Mouse (Mus musculus) embryo, embryonic 11 days (tissue): ENCODE measurements at regions not wholly inside any gene's neighbourhood (a gene's known extent, or its start where the extent isn't known, plus 50 kb on each side); places are given as distances from the start of the nearest gene placed in this dataset.
"Not testable (repeated sequence)": the region's sequence is repeated elsewhere in the genome, so short reads cannot be mapped to it uniquely, and the experiment has no call there.

Source experiments
- DNase-seq: peaks from one replicate; pipeline ENCODE4 v3.0.0-alpha.2; 2015

DNA sequence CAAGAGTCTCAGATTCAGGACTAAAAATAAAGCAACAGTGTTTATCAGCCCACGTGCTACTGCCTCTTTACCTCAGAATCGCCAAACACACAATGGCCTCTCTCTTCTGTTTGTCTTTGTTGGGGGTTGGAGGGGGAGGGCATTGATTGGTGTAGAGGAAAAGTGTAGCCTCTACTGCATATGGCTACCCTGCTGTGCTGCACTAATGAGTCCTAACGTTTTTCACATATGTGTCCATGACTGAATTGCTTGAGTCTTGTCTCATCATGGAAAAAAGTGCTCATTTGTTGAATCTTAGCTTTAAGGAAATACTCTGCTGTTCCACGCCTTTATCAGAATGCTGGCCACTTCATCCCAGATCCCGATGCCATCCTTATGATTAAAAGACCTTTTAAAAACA lies 459.7 kb upstream of the N6amt1 start:
- no peak for DNase-seq

DNA sequence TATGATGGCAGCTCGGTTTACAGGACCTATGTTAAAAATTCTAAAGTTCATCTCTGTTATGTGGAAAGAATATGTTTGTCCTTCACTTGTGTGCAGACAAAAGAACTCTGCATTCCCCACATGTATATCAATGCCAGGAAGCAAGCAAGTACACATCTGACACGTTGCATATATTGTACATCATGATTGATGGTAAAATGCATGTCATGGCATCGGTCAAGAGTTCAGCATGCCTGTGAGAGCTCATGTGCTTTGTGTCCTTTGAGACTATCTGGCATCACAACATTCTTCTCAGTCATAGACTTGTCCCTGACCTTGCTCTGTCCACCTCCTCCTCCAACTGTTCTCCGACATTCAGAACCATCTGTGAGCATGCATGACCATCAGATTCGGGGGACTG lies 465.6 kb upstream of the N6amt1 start:
- no peak for DNase-seq

DNA sequence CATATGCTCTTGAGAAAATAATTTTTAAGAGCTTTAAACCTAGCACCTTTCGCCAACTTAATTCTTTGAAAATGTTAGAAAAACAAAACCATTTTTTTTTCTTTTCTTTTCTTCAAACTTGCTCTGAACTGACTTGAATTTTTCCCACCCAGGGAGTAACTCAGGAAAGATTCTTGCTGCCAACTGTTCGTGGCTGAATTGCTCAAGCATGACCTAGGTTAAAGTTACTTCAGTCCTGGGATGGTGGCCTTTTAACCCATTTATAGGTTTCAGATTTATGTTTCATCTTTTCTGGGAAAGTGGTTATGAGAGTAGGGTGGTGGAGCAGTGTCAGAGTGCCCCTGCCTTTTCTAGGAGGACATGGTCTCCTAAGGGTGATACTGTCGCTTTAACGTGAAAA lies 466.4 kb upstream of the N6amt1 start:
- no peak for DNase-seq

DNA sequence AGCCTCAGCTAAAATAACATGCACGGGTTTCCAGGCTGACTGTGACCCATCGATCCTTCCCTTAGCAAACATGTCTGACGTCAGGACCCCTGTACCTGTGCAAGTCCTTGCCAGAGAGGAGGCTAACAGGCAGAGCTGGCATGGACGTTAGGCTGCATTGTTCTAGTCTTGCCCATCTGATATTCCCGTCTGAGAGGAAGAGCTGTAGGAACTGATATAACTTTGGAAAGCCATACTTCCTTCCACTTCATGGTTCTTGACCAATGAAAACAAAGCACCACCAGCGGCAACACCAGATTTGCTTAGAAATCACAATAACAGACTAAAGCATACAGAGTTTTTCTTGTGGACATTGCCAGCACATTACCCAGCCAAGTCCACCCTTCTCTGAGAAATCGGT lies 470.1 kb upstream of the N6amt1 start:
- no peak for DNase-seq

DNA sequence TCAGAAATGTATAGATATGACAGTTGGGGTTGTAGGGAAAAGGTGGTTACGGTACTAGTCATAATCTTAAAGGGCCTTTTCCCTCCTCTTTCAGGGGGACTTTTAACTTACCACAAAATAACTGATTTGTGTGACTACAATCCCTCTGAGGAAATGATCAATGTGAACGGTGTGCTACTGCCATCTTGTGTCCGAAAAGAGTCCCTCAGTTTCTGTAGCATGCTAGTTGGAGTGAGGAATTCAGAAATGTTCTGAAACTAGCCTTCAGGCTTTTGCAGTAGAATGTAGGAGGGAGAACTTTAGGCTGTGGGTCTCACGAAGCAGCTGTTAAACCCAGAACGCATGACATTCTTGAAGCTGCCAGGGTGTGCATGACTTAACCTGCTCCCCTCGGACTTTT lies 471.5 kb upstream of the N6amt1 start:
- DNase-seq = peak; percentile 79

DNA sequence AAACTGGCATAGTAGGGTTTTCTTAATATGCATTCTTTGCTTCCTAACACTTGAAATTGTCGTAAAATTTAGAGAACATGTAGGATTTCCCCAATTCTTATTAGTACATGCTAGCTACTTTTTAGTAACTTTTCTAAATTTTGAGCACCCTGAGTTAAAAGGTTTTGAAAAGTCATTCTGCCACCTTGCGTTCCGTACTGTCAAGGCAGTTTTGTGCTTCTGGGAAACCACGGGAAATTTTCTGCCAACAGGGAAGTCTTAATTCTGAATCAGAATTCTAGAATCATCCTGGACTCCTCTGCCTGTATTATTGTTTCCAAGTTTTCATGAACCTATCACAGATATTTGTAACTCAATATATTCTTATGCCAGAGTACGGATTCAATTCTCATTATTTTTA lies 472.4 kb upstream of the N6amt1 start:
- peak; percentile 20 for DNase-seq

DNA sequence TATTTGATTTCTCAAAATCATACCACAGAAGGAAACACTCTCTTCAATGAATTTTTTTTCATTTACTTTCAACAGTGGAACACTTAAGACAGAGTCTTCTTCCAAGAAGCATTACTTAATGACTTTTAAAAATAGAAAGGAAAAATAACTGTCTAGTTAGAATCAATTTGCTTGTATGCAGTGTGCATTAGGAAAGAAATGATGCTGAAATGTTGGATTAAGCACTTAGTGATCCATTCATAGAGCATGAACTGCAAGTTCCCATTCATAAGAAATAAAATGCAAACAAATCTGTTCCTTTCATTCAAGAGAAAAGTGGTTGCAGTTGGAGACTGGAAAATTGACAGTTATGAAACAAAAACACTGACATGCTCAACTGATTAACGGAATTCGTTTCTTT lies 493.2 kb upstream of the N6amt1 start:
- DNase-seq = no peak

DNA sequence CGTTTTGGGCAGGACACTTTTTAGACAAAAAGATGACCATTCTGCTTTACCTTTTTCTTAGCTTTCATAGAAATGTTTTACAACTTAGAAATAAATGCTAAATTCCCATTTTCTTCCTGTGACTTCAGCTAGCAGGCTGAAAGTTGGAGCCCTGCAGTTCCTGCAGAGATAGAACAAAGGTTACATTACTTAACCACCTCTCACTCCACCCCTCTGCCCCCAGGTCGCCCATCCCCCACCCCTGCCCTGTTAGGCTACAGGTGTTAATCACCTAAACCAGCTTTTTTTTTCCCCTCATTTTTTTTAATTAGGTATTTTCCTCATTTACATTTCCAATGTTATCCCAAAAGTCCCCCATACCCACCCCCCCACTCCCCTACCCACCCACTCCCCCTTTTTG lies 498.1 kb upstream of the N6amt1 start:
- DNase-seq = no peak

DNA sequence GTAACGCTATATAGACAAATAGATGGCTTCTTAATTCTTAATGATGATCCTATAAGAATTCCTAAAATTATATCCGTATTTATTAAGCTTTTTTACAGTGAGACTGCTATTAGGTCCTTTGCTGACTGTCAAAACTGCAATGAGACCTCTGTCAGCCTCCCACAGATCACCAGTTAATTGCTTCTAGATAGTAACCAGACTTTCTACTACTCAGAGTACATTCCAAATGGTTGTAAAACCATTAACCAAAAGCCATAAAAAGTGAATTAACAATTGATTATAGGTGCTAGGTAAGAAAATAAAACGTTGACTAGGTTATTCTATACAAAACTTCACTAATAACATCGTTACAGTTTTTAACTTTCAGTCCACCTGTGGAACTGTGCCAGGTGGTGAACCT lies 498.7 kb upstream of the N6amt1 start:
- DNase-seq = no peak

DNA sequence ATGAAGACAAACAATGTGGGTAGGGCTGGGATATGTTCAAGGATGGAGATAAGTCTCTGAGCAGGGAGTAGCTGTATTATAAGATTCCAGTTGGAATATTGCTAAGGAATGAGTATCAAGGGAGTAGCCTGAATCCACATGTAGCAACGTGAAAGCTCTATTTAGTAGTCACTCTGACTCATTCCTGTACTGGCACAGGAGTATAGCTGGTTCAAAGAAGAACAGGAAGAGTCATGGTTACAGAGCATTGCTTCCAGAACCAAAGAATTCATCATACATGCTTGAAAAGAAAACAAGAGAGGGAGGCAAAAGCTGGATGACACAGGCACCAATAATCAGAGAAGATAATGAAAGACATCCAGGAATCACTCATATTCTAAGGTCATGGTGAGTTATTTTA lies 500.6 kb upstream of the N6amt1 start:
- DNase-seq = no peak

DNA sequence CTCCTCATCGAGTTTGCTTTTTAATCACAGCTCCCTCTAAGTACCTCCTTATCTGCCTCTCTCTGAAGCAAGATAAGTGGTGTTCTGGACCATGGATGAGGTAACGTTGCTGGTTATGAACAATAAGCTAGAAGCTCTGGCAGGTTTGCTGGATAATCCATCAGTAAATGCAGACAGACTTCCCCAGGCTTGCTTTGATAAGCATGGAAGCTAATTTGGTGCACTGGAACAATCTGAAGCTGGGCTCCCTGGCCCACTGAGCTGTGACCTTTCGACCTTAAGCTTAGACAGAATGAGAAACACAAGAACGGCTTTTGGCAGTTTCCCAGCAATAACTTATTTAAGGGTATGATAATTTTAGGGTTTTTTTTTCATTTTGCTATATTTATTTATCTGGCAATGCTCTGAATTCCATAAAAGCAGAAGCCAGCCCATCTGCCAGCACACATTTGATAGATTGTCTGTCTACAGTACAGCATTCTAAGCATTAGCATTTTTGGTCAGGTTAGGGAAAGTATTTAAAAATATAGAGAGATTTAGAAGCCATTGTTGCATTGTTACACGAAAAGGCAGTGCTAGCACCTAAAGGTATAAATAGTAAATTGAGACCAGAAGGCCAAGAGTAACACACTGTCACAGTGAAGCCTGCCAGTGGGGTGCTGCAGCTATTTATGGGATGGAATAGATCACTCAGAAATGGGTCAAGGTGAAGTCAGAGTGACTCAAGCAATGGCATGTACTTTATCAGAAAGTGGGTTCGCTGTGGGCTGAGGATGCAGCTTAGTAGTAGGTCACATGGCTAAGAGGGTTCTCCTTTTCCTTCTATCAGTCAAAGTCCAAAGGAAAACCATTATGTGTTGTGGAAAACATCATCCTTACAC lies 515.3 kb upstream of the N6amt1 start:
- DNase-seq = peak; percentile 53

DNA sequence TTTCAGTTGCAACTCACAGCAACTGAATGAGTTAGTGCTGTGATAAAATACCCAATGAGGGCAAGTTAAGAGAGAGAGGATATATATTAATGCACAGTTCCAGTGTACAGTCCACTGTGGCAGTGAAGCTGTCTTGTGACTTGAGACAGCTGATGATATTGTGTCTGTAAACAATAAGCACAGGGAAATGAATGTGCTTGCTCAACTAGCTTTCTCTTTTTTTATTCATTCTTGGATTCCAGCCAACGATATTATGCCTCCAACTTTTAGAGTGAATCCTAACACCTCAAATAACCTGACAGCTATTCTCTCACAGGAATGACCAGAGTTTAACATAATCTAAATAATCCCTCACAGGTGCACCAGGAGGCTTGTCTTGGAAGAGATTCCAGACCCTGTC lies 526.3 kb upstream of the N6amt1 start:
- no peak for DNase-seq

DNA sequence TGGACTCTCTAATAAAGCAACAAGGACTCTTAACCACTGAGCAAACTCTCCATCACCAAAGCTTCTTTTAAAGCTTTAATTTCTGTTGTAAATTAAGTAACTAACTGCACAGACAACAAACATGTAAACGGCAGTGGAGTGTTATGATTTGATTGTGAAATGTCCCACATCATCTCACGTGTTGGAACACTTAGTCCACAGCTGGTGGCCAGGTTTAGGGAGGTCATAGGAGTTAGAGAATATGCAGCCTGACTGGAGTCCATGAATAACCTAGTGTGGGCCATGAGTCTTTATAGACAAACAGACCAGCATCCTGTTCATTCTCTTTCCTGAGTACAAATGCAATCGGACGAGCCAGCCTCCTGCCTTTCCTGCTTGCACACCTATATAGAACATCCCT lies 527.3 kb upstream of the N6amt1 start:
- no peak for DNase-seq

DNA sequence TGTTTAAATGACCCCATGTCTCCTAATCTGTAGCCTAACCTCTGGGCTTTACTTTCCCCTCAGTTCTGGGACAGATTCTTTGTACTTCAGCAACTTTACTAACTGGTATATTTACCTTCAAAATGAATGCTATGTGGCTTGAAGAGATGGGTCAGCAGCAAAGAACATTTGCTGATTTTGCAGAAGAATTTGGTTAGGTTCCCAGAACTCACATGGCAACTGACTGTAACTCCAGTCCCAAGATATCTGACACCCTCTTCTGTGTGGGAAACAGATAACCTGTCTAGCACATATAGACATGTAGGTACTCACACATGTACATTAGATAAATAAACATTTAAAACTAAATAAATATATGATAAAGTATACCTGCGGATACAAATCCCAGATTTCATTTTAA lies 530.5 kb upstream of the N6amt1 start:
- no peak for DNase-seq

DNA sequence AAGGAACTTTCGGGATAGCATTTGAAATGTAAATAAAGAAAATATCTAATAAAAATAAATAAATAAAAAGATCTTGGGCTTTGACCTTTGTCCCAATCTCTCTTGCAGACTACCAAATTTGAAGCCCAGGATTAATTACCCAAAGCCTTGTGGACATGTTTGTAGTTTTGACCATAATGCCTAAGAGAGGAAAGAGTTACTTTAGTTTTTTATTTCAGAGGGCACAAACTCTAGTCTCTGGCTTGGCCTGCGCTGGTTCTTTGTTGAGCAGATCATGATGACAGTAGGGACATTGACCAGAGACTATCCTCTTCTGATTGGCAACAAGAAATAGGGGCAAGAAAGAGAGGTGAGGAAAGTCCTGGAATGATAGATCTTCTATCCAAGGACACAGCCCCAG lies 532.4 kb upstream of the N6amt1 start:
- DNase-seq = no peak

DNA sequence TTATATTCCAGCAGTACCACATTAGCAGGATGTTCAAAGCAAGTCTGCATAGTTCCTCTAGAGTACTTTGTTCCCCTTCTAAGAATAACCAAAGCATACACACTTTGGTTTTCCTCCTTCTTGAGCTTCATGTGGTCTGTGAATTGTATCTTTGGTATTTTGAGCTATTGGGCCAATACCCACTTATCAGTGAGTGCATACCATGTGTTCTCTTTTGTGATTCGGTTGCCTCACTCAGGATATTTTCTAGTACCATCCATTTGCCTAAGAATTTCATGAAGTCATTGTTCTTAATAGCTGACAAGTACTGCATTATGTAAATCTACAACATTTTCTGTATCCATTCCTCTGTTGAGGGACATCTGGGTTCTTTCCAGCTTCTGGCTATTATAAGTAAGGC lies 535.3 kb upstream of the N6amt1 start:
- not testable (repeated sequence) for DNase-seq

DNA sequence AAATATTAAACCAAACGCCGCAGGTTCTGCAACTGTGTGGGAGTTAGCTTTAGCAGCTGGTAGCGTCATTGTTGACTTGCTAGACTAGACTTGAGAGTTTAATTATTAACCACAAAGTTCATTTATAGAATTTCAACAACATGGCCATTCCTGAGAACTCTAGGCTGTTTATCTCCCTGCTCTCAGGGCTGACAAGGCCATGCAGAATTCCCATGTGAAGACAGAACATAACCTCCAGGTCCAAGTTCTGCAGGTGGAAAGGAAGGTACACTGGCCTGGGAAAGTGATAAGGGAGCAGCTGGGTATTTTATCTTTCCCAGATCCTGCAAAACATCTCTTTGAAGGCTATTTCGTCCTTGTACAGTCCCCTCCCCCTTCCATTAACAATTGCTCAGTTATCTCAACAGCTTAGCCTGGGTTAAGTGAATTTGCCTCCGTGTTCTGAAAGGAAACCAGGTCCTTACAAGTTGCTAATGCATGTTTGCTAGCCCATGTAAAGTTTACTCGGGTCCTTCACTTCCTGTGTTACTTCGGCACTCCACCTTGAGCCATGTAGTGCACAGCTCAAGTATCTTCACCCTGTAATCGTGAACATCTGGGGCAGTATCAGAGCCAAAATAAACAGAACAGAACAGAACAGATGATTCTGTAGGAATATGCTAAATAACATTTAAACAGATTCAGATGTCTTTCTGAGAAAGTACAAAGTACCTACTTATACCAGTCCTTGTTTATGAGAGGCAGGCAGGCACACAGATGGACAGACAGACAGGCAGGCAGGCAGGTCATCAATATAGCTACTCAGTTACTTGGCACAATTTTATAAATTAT lies 537.0 kb upstream of the N6amt1 start:
- peak; percentile 34 for DNase-seq

DNA sequence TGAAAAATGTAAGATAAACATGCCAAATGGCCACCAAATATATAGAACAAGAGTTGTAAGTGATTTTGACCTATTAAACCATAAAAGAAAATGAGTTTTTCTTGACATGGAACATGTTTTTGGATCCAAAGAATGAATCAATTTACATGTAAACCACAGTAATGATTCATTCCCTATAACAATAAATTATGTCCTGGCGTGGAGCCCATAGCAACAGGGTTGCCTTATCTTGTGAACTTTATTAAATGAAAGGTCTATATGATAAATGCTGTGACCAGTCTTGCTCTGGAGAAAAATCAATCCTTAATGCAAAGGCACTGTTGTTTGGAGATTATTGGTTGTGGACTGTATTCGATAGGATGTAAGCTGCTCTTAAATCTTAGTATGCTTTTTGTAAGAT lies 538.0 kb upstream of the N6amt1 start:
- DNase-seq = no peak

DNA sequence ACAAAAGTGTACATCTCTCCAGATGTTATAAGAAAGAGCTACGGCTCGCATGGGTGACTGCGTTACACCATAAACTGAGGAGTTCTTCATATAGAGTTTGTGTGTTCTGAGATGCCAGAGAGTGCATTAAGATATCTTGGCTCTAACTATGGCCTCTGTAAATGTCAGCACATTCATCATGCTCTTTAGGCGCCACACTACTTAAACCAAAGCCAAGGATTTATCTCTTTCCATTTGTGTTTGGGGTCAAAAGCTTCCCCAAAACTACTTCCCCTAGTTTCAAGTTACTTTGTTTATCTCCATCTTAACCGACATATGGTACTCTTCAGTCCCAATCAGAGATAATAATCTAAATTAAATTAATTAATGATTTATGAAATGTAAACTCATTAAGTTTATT lies 541.3 kb upstream of the N6amt1 start:
- DNase-seq = peak; percentile 19

DNA sequence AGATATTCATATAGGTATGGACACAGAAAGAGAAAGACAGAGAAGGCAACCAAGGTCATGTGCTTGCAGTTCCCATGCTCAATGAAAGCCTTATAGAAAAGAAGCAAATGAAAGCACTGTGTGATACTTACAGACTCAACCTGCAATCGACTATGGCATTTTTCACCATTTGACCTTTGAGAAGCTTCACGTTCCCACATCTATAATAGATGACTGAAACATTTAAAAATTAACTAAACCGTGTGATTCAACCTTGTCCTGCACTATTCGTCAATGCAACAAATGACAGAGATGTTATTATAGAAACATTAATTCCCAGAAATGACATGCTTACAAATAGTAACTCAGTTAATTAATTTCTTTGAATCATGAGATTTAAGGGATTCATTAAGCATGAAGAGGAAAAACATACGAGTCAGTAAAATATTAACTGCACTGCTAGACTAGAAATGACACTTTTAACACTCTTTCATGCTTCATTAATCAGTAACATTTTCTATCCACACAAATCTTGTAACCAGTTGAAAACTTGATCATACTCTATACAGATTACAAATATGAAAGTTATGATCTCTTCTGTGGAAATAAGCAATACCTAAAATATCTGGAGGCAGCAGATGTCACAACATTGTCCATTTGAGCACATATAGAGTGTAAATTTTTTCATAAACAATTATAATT lies 545.2 kb upstream of the N6amt1 start:
- no peak for DNase-seq

DNA sequence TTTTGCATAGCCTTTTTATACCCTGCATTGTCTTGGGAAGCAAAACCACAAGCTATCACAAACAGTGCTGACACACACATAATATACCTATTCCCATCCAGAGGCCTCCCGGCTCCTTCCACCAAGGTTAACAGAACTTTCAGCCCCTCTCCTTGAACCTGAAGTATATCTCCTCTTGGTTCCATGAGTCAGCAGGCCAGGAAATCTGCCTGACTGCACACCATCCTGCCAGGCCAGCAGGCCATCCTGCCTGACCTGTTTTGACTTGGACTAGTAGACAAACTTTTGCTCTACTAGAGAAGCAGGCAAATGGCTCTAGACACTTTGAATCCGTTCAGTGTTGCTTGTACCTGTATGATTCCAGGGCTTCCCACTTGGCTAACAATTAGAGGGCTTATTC lies 547.6 kb upstream of the N6amt1 start:
- no peak for DNase-seq

DNA sequence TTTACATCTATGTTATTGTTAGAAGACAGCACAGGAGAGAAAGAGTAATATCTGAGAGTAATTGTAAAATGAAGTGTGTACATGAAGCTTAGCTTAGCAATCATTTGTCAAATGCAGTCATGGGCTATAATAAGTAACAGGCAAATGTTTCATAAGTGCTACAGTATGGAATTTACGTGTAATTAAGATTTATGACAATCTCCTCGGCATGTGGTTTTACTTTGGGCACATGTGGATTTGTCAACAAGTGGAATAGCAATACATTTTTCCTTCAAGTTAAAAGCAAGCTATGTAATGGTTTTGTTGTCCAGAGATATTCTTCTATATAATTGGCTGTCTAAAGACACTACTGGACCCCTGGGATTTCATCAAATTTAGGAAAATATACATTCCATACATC lies 577.9 kb upstream of the N6amt1 start:
- DNase-seq = peak; percentile 13

DNA sequence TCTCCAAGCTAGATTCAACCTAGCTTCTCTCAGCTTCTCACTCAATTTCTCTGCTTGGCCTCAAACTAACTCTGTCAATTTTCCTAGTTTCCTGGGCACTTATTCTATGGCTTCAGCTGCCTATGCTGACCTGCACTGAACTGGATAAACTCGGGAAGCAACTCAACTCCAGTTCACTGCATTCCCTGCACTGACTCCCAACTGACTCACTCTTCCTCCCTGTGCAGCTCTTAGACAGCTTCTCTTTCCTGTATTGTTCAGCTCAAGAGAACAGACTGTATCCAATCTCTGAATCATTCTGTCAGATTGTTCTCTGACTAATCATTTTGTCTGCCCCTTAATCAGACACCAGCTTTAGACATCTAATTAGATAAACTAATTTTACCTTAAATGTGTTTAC lies 581.4 kb upstream of the N6amt1 start:
- DNase-seq = no peak

DNA sequence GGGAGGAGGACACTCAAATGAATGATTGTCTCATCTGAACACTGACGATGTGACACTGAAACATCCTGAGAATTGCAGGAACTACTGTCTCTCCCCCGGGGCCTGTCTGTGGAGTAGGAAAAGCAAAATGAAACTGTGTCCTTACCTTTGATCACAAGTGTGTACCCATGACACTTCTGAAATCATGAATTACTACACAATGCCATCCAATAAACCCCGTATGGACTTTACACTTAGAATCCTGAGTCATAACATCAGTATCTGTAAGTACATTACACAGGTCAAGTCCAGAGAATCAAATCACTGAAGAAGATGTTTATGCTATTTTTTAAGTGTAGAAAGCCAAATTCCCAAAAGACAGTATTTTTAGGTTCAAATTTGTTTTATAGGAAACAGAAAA lies 585.1 kb upstream of the N6amt1 start:
- no peak for DNase-seq
